Mouse (Mus musculus) liver, embryonic 14.5 days (tissue): ENCODE data around the gene Recql. TPM values are rescaled to one million over a fixed set of nuclear protein-coding genes. Genes with fewer than 3 reads are reported as not detected.

Experiments used
- ATAC-seq: fragments of 200-750 bp; cut with Nextera tagmentation; 2 replicates; pipeline ENCODE4 v1.8.0; 2017; ENCODE audit warnings: moderate number of reproducible peaks, mild to moderate bottlenecking, moderate library complexity; ENCODE audit not compliant: insufficient read depth
- DNase-seq, 3 experiments: peaks; one replicate each; pipeline ENCODE4 v3.0.0-alpha.2; 2012 to 2013; ENCODE audit warnings: low read depth in 3 of 3, low spot score in 3 of 3
- H3K27ac ChIP-seq: fragments of 300-500 bp; sonication (generic); 2 replicates; pipeline ENCODE4 v1.5.1; 2014; ENCODE audit warnings: moderate library complexity, mild to moderate bottlenecking, control low read depth, inconsistent platforms
- H3K27me3 ChIP-seq: fragments of 300-500 bp; sonication (generic); 2 replicates; pipeline ENCODE4 v1.6.1; 2014; ENCODE audit warnings: mild to moderate bottlenecking, low read length, moderate library complexity; ENCODE audit not compliant: control insufficient read depth, insufficient read depth
- H3K36me3 ChIP-seq: fragments of 300-500 bp; sonication (generic); replicated peaks from 2 replicates; pipeline ENCODE4 v1.6.1; 2014; ENCODE audit warnings: low read depth; ENCODE audit not compliant: control insufficient read depth, insufficient read depth
- H3K4me1 ChIP-seq, 2 experiments: fragments of 200-500 bp in 1 of 2; fragments of 300-500 bp in 1 of 2; sonication (generic) in 1 of 2; replicated peaks; 2 replicates each; pipeline ENCODE4 v1.6.1; 2012 to 2014; ENCODE audit warnings: antibody characterized with exemption in 1 of 2, inconsistent platforms in 1 of 2, low read length in 1 of 2; ENCODE audit not compliant: control insufficient read depth in 2 of 2, insufficient read depth in 2 of 2
- H3K4me2 ChIP-seq: fragments of 300-500 bp; sonication (generic); 2 replicates; pipeline ENCODE4 v1.6.1; 2014; ENCODE audit warnings: low read depth, mild to moderate bottlenecking, control low read depth, moderate library complexity
- H3K4me3 ChIP-seq, 2 experiments: fragments of 200-500 bp in 1 of 2; fragments of 300-500 bp in 1 of 2; sonication (generic) in 1 of 2; 2 replicates each; pipeline ENCODE4 v1.5.1; 2012 to 2014; ENCODE audit warnings: low read depth in 2 of 2, low read length in 2 of 2, mild to moderate bottlenecking in 2 of 2, control low read depth in 1 of 2, inconsistent platforms in 1 of 2, moderate library complexity in 1 of 2; ENCODE audit not compliant: insufficient read depth in 1 of 2
- H3K9ac ChIP-seq: fragments of 300-500 bp; sonication (generic); replicated peaks from 2 replicates; pipeline ENCODE4 v1.6.1; 2014; ENCODE audit warnings: mild to moderate bottlenecking, control low read depth, moderate library complexity
- H3K9me3 ChIP-seq: fragments of 300-500 bp; sonication (generic); 2 replicates; pipeline ENCODE4 v1.6.1; 2016; ENCODE audit warnings: low read length, mixed read lengths; ENCODE audit not compliant: control insufficient read depth
- CTCF ChIP-seq: IDR thresholded peaks from 2 replicates; pipeline ENCODE4 v1.5.1; 2016; ENCODE audit warnings: antibody characterized with exemption, low read depth, control low read depth
- EP300 ChIP-seq: IDR thresholded peaks from 2 replicates; pipeline ENCODE4 v1.6.1; 2016; ENCODE audit warnings: antibody characterized with exemption, low read depth
- WGBS: fragments of 180-500 bp; shearing (Covaris S2); extraction: QIAGEN DNeasy Blood & Tissue Kit; methylation state at CpG from one replicate; pipeline ENCODE4 v1.1.7; 2014; ENCODE audit not compliant: insufficient replicate concordance; 5-methylcytosine and 5-hydroxymethylcytosine counted together
- polyA plus RNA-seq, 2 experiments: library from polyadenylated mRNA; depleted of rRNA in 1 of 2; stranded (reverse) in 1 of 2; unstranded in 1 of 2; fragments of >200 nt; fragmentation: Nextera tagmentation in 1 of 2; extraction: Ambion mirVana in 1 of 2; gene quantifications; 2 replicates each; pipeline versions ENCODE4 v1.2.1 to v1.2.3; 2012 to 2014

Recql gene
- polyA plus RNA-seq, 2 experiments = 10.1 to 17.0 TPM

GRCm38 (mm10) chr6:142347431-142348385, 39.2 kb downstream of the Recql start:
- Histone ChIP-seq H3K27me3 (no peaks in the 10 kb centered on the region), H3K4me3 (no peak overlapping the region), H3K4me1 (peaks cover 9 to 12% of the 10 kb centered on the region in 2 experiments), H3K27ac (no peak overlapping the region), H3K9ac (no peak overlapping the region), H3K4me2 (no peak overlapping the region), H3K36me3 (no peaks in the 10 kb centered on the region), H3K9me3 (no peaks in the 10 kb centered on the region)
- TF ChIP-seq CTCF (no peak), EP300 (no peak)
- WGBS = 71% methylated on average over 11 of the region's 11 CpGs
- no peak for ATAC-seq
- DNase-seq = no peak

GRCm38 (mm10) chr6:142346181-142347110, 40.4 kb downstream of the Recql start:
- WGBS = 36% methylated on average over 12 of the region's 12 CpGs
- no peaks in the 10 kb centered on the region for H3K9me3 ChIP-seq
- H3K27me3 ChIP-seq = no peaks in the 10 kb centered on the region
- peak overlapping the region; percentile 55 for H3K9ac ChIP-seq
- no peak for TF ChIP-seq CTCF
- TF ChIP-seq EP300 = no peak
- peaks cover 7 to 9% of the 10 kb centered on the region in 2 experiments for H3K4me1 ChIP-seq
- H3K27ac ChIP-seq = peak overlapping the region; percentile 33; the same call in 1 of the 2 replicates
- H3K36me3 ChIP-seq = no peaks in the 10 kb centered on the region
- DNase-seq (no peak), ATAC-seq (peak; percentile 14; the same call in 1 of the 2 replicates)
- peak overlapping the region; percentile 78 for H3K4me2 ChIP-seq
- H3K4me3 ChIP-seq = peak overlapping the region; percentile 73 to 85

GRCm38 (mm10) chr6:142345440-142346038, 41.3 kb downstream of the Recql start, which contains the start of gene Pyroxd1:
Gene Pyroxd1, plus strand, starts transcription at chr6:142345654.
- peak; percentile 97 for ATAC-seq
- Histone ChIP-seq H3K4me2 (peak within 1 kb of the TSS; percentile 78), H3K9ac (peak within 1 kb of the TSS; percentile 55), H3K27ac (peak within 1 kb of the TSS; percentile 33), H3K27me3 (no peaks in the 10 kb centered on the region), H3K9me3 (no peaks in the 10 kb centered on the region), H3K4me1 (peaks cover 7 to 9% of the 10 kb centered on the region in 2 experiments), H3K4me3 (peak within 1 kb of the TSS; percentile 73 to 85), H3K36me3 (no peaks in the 10 kb centered on the region)
- under 1% methylated on average over 48 of the region's 48 CpGs for WGBS
- peak; percentile 75 to 77 (median 76) for DNase-seq
- TF ChIP-seq EP300 = no peak
- TF ChIP-seq CTCF = peak; percentile 23; the same call in 1 of the 2 replicates

GRCm38 (mm10) chr6:142343561-142343960, 43.3 kb downstream of the Recql start:
- TF ChIP-seq EP300 (no peak), CTCF (peak; percentile 78)
- Histone ChIP-seq H3K4me3 (no peak overlapping the region), H3K27ac (no peak overlapping the region), H3K4me2 (no peak overlapping the region), H3K4me1 (peaks cover 7 to 9% of the 10 kb centered on the region in 2 experiments), H3K27me3 (no peaks in the 10 kb centered on the region), H3K36me3 (no peaks in the 10 kb centered on the region), H3K9ac (no peak overlapping the region), H3K9me3 (no peaks in the 10 kb centered on the region)
- ATAC-seq (no peak), DNase-seq (peak; percentile 26 to 29 (median 26))
- WGBS = 23% methylated on average over 2 of the region's 2 CpGs
